Mouse (Mus musculus) embryonic fibroblast, embryonic 13.5 days (primary cell): ENCODE measurements around the gene Psmd11. TPM values are rescaled to one million over a fixed set of nuclear protein-coding genes. Genes with fewer than 3 reads are reported as not detected.

ENCODE experiments used
- H3K27ac ChIP-seq: 2 replicates; pipeline ENCODE4 v1.5.1; 2012; ENCODE audit warnings: low read length, control low read depth, inconsistent platforms; ENCODE audit not compliant: insufficient read depth
- H3K4me1 ChIP-seq: 2 replicates; pipeline ENCODE4 v1.6.1; 2011; ENCODE audit warnings: low read length; ENCODE audit not compliant: control insufficient read depth, insufficient read depth
- H3K4me3 ChIP-seq: 2 replicates; pipeline ENCODE4 v1.5.1; 2011; ENCODE audit warnings: mild to moderate bottlenecking, control low read depth, low read length; ENCODE audit not compliant: insufficient read depth
- CTCF ChIP-seq: IDR thresholded peaks from 2 replicates; pipeline ENCODE4 v1.5.1; 2011; ENCODE audit warnings: mild to moderate bottlenecking, control low read depth, low read length, moderate library complexity, borderline replicate concordance; ENCODE audit not compliant: insufficient read depth
- POLR2A ChIP-seq: IDR thresholded peaks from 2 replicates; pipeline ENCODE4 v1.6.1; 2011; ENCODE audit warnings: low read depth, mild to moderate bottlenecking, control low read depth, low read length, moderate library complexity
- polyA plus RNA-seq: library from polyadenylated mRNA; stranded (reverse); fragments of >200 nt; gene quantifications from 2 replicates; pipeline ENCODE4 v1.2.4, GENCODE M21; 2011; ENCODE audit warnings: low read depth; ENCODE audit not compliant: missing spikeins, insufficient read length

The Psmd11 gene
- polyA plus RNA-seq, 1 experiment, result 131 TPM

DNA sequence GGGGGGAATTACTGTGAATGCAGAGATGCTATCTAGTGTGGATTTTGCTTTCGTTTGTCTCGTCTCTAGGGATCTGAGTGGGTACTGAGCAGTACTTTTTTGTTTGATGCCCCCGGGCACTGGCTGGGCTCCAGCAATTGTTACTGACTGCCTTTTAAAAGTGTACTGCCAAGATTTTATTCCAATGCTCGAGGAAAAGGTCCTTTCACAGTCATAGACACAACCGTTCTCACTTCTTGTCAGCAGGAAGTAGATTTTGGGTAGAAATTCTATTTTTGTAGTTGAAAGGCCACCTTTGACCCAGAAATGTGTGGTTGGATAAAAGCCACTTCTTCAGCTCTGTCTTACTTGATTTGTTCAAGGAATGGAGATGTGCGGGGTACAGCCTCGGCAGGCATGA, 85.4 kb downstream of the Psmd11 start:
- TF ChIP-seq POLR2A, result no peak
- TF ChIP-seq CTCF, result no peak
- no peak overlapping the region for H3K4me3 ChIP-seq
- H3K27ac ChIP-seq, result no peak overlapping the region
- no peaks in the 10 kb centered on the region; the same call in 1 of the 2 replicates for H3K4me1 ChIP-seq

DNA sequence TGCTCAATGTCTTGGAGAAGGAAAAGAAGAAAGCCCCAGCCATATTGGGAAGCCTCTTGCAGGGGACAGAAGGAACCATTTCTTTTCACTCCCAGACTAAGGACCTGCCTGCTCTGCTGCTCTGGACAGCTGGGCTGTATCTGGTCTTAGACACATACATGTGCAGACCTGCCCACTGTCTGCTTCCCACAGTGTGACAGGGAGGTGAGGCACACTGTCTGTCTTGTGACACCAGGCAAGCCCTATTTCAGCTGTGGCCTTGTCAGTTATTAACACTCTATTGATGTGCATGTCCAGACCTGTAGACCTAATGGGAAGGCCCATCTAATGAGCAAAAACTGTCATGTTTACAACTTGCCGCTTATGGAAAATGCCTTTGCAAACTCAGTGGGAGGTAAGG, 86.9 kb downstream of the Psmd11 start:
- no peaks in the 10 kb centered on the region; the same call in 1 of the 2 replicates for H3K4me1 ChIP-seq
- no peak overlapping the region for H3K4me3 ChIP-seq
- TF ChIP-seq POLR2A (no peak), CTCF (no peak)
- H3K27ac ChIP-seq, result no peak overlapping the region

DNA sequence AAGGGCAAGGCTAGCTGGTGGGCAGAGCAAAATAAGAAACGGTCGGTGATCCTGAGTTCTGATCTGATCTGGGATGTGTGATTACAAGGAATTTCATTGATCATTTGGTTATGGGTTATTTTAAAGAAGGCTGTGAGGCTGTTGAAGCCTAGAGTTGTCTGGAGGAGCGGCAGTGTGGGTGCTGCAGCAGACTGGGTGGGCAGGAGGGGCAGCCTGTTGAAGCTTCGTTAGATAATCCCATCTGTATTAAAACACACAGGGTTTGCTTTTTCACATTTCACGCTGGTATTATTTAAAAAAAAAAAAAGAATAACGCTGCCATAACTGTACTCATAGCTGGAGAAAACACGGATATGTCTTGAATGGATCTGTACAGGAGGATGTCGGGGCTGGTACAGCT, 87.5 kb downstream of the Psmd11 start:
- H3K4me1 ChIP-seq, result no peaks in the 10 kb centered on the region; the same call in 1 of the 2 replicates
- TF ChIP-seq POLR2A, result no peak
- TF ChIP-seq CTCF, result no peak
- H3K4me3 ChIP-seq, result no peak overlapping the region
- no peak overlapping the region for H3K27ac ChIP-seq

DNA sequence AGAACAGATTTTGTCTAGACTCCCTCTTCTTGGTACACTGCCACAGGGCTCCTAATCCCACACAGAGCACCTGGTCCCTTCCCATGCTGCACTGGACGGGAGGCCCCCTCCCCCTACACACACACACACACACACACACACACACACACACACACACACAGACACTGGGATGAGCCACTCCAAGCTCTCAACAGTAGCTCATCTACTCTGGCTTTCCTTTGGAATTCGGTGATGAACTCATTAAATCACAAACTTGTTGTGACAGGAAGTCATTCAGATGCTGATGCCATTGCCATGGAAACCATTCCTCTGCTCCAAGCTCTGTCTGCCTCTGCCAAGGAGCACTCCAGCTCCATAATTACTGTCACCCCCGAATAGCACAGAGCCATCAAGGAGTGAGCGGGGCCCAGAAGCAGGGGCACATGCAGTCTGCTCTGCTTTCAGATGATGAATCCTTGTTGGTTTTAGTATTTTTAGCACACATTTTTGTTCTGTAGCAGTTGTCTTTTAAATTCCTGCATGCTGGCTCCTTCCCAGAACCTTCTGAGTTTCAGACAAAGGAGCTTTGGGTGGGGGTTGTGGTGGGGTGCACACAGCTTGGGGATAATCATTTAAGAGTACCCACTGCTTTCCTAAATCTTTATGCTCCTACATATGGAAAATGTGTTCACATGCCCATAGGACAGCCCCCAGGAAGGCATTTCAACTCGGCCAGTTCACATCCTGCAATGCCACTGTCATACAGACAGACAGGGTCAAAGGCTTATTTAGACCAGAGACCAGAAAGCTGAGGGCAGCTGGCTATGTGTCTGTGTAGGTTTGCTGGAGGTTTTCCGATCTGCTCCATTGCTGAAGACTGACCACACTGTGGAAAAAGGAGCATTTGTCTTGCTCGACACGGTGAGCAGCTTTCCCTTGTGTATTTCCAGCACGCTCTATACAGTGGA, 90.3 kb downstream of the Psmd11 start:
- Histone ChIP-seq H3K4me1 (peaks cover 5% of the 10 kb centered on the region; the same call in 1 of the 2 replicates), H3K27ac (no peak overlapping the region), H3K4me3 (no peak overlapping the region)
- no peak for TF ChIP-seq CTCF
- no peak for TF ChIP-seq POLR2A

DNA sequence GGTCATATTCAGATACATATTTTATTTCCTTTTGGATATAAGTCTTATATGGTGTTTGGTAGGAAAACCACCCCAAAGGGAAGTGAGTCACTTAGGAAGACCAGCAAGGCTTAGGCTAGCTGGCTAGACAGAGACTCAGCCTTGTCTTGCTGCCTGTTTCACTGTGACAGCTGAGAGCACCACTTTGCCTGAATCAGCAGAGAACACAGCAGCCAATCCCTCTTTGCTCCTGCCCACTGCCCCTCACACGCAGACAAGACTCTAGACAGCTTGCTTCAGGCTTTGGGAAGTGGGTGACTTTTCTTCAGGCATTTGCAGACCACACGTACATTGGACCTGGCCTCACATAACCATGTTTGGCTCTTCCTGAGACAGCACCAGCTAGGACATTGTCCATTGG, 92.7 kb downstream of the Psmd11 start:
- peaks cover 5% of the 10 kb centered on the region; the same call in 1 of the 2 replicates for H3K4me1 ChIP-seq
- TF ChIP-seq CTCF, result no peak
- H3K27ac ChIP-seq, result no peak overlapping the region
- no peak overlapping the region for H3K4me3 ChIP-seq

Other genes with a start within 250 kb of the Psmd11 start
- gene Rnf135, start 244.8 kb upstream of the Psmd11 start, polyA plus RNA-seq, result 7.5 and 8.0 TPM in 2 replicates
- gene Rhot1, start 219.6 kb upstream of the Psmd11 start, polyA plus RNA-seq, result 53.8 and 65.6 TPM in 2 replicates
- 1.3 and 1.8 TPM in 2 replicates for gene Rhbdl3, start 127.7 kb upstream of the Psmd11 start, polyA plus RNA-seq
- gene 5730455P16Rik, start 50.6 kb upstream of the Psmd11 start, polyA plus RNA-seq, result 27.0 and 38.4 TPM in 2 replicates
- 178 and 208 TPM in 2 replicates for gene Zfp207, start 45.3 kb upstream of the Psmd11 start, polyA plus RNA-seq
- 0.77 and 1.0 TPM in 2 replicates for gene Cdk5r1, start 48.4 kb downstream of the Psmd11 start, polyA plus RNA-seq